Mouse (Mus musculus): ENCODE data around the gene Rab3d. TPM values are rescaled to one million over a fixed set of nuclear protein-coding genes. Genes with fewer than 3 reads are reported as not detected.
A peak's percentile ranks its signal among the peaks of the same experiment; 100 is the strongest.

Gene Rab3d
- polyA plus RNA-seq, 1 experiment from 2014 or later, result 16.6 TPM

DNA sequence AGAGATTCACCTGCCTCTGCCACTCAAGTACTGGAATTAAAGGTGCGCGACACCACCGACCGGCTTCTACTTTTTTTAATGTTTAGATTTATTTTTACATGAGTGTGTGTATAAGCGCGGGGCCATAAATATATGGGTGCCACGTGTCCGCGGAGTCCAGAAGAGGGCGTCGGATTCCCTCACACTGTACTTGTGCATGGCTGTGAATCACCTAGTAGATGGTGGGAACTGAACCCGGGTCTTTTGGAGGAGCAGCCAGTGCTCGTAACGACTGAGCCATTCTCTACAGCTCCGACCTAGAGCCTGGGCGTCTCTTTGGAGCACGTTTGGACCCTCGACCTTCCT is 37.2 kb upstream of the Rab3d start:
- Histone ChIP-seq H3K9ac (peak overlapping the region; percentile 82), H3K4me2 (peak overlapping the region; percentile 71), H3K36me3 (peaks cover 7% of the 10 kb centered on the region; the same call in 1 of the 2 replicates), H3K4me3 (peak overlapping the region; percentile 72), H3K27me3 (peaks cover 14% of the 10 kb centered on the region), H3K4me1 (peaks cover 6% of the 10 kb centered on the region), H3K27ac (peak overlapping the region; percentile 91), H3K9me3 (no peaks in the 10 kb centered on the region)
- no peak; the same call in 1 of the 2 replicates for ATAC-seq (ENCODE audit: insufficient number of reproducible peaks, insufficient read depth, low FRiP score, low TSS enrichment, low read depth)
- 2% methylated on average over 18 of the region's 18 CpGs for WGBS

DNA sequence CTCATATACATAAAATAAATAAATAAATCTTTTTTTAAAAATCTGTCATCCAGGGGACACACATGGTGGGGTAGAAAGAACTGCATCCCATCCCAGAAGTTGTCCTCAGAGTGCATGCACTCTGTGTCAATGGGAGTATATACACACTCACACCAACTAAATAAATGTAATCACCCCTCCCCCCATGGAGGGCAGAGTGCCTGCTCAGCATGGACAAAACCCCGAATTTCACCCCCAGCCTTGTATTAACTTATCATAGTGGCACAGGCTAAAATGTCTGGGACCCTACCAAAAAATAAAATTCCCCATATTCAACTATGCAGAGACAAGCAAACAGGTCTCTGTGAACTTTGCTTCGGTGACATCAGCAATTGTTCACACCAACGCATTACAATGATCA is 36.6 kb upstream of the Rab3d start:
- peak overlapping the region; percentile 71; the same call in 1 of the 2 replicates for H3K4me2 ChIP-seq
- H3K9me3 ChIP-seq, result no peaks in the 10 kb centered on the region

DNA sequence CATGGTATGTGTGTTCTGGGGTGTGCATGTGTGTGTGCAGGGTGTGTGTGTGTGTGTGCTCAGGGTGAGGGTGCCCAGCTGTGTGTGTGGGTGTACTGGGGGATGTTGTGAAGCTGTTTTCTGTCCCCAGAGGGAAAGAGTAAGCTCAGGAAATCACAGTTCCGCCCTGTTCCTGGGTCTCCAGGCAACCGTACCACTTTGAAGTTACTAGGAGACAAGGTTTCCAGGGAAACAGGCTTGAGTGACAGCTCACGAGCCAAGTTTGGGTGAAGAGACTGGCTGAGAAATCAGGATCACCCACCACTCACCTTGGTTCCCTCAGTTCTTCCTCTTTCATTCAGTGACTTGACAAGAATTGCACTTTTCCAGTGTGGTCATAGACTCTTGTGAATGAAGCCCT is 35.6 kb upstream of the Rab3d start:
- Histone ChIP-seq H3K27ac (no peak overlapping the region), H3K9ac (no peak overlapping the region), H3K27me3 (peaks cover 3% of the 10 kb centered on the region), H3K4me1 (peaks cover 6% of the 10 kb centered on the region), H3K36me3 (peaks cover 7% of the 10 kb centered on the region; the same call in 1 of the 2 replicates), H3K4me2 (no peak overlapping the region), H3K4me3 (no peak overlapping the region), H3K9me3 (no peaks in the 10 kb centered on the region)
- ATAC-seq (ENCODE audit: insufficient number of reproducible peaks, insufficient read depth, low FRiP score, low TSS enrichment, low read depth), result no peak
- WGBS, result 13% methylated on average over 3 of the region's 3 CpGs

More for the DNA sequence above, 36.6 kb upstream of the Rab3d start:
- Histone ChIP-seq H3K36me3 (peaks cover 7% of the 10 kb centered on the region; the same call in 1 of the 2 replicates), H3K9ac (no peak overlapping the region), H3K27ac (no peak overlapping the region), H3K27me3 (peaks cover 9% of the 10 kb centered on the region), H3K4me1 (peaks cover 6% of the 10 kb centered on the region), H3K4me3 (no peak overlapping the region)
- no peak for ATAC-seq (ENCODE audit: insufficient number of reproducible peaks, insufficient read depth, low FRiP score, low TSS enrichment, low read depth)
- WGBS, result 80% methylated on average over 3 of the region's 3 CpGs

DNA sequence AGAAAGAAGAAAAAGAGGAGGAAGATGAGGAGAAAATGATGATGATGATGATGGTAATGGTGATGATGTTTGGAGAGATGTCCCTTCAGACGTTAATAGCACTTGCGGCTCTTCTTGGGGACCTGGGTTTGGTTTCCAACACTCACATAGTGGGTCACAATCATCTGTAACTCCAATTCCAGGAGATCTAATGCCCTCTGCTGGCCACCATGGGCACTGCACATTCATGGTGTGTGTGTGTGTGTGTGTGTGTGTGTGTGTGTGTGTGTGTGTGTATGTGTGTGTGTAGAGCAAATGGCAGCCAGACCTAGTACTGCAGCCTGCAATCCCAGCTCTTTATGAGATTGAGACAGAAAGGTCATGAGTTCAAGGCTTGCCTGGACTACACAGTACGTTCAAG is 34.0 kb upstream of the Rab3d start:
- no peak for ATAC-seq (ENCODE audit: insufficient number of reproducible peaks, insufficient read depth, low FRiP score, low TSS enrichment, low read depth)

DNA sequence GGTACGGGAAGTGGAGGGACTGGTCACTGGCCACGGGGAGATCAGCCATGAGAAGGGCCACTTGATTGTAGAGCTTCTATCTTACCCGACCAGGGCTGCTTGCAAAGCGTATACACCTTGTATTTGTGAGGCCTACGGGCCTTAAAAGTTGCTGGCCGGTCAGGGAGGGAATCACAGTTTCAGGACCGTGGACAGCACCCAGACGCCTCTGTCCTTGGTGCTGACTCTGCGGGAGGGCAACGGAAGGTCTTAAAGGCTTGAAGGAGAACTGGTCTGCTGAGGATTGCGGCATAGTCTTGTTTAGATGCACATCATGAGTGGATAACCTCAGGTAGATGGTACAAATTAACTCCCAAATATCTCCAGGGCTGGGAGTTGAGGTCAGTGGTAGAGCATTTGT is 32.3 kb upstream of the Rab3d start:
- 13% methylated on average over 11 of the region's 11 CpGs for WGBS
- H3K9me3 ChIP-seq, result no peaks in the 10 kb centered on the region
- H3K27ac ChIP-seq, result no peak overlapping the region
- H3K4me3 ChIP-seq, result no peak overlapping the region
- no peak overlapping the region for H3K4me2 ChIP-seq
- H3K36me3 ChIP-seq, result no peaks in the 10 kb centered on the region
- H3K4me1 ChIP-seq, result peaks cover 3% of the 10 kb centered on the region; the same call in 1 of the 2 replicates
- H3K27me3 ChIP-seq, result peaks cover 31% of the 10 kb centered on the region
- ATAC-seq (ENCODE audit: insufficient number of reproducible peaks, insufficient read depth, low FRiP score, low TSS enrichment, low read depth), result no peak
- no peak overlapping the region for H3K9ac ChIP-seq

More for the DNA sequence above, 34.0 kb upstream of the Rab3d start:
- H3K4me2 ChIP-seq, result no peak overlapping the region
- no peak overlapping the region for H3K27ac ChIP-seq
- H3K36me3 ChIP-seq, result no peaks in the 10 kb centered on the region
- H3K9ac ChIP-seq, result no peak overlapping the region
- H3K4me3 ChIP-seq, result no peak overlapping the region
- H3K9me3 ChIP-seq, result no peaks in the 10 kb centered on the region
- peaks cover 19% of the 10 kb centered on the region for H3K27me3 ChIP-seq
- H3K4me1 ChIP-seq, result peaks cover 9% of the 10 kb centered on the region
- 73% methylated on average over 3 of the region's 3 CpGs for WGBS

DNA sequence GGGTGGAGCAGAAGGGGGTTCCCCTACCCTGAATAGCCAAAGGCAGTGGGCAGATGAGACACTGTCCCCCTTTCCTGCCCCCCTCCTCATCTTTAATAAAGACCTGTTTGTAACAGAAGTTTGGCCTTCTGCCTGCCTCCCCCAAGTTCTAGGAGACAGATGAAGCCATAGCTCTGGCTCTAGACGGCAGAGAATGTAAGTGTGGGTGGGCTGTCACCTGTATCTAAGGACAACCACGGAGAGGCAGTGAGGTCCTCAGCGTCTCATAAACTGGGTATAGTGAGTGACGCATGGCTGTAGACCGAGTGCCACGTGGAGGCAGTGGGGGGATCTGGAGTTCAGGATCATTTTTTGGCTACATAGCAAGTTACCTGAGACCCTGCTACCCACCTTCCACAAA is 30.8 kb upstream of the Rab3d start:
- Histone ChIP-seq H3K36me3 (no peaks in the 10 kb centered on the region), H3K27me3 (peaks cover 33% of the 10 kb centered on the region), H3K4me3 (no peak overlapping the region), H3K4me1 (peaks cover 3% of the 10 kb centered on the region; the same call in 1 of the 2 replicates), H3K27ac (no peak overlapping the region), H3K9me3 (no peaks in the 10 kb centered on the region), H3K9ac (no peak overlapping the region), H3K4me2 (no peak overlapping the region)
- no peak for ATAC-seq (ENCODE audit: insufficient number of reproducible peaks, insufficient read depth, low FRiP score, low TSS enrichment, low read depth)
- WGBS, result 70% methylated on average over 6 of the region's 6 CpGs

- no peaks in the 10 kb centered on the region for H3K9me3 ChIP-seq
- WGBS, result 64% methylated on average over 8 of the region's 8 CpGs
- H3K27me3 ChIP-seq, result peaks cover 36% of the 10 kb centered on the region
- no peak overlapping the region for H3K4me3 ChIP-seq
- H3K4me1 ChIP-seq, result peaks cover 3% of the 10 kb centered on the region; the same call in 1 of the 2 replicates
- ATAC-seq (ENCODE audit: insufficient number of reproducible peaks, insufficient read depth, low FRiP score, low TSS enrichment, low read depth), result no peak
- no peak overlapping the region for H3K4me2 ChIP-seq
- H3K9ac ChIP-seq, result no peak overlapping the region
- H3K36me3 ChIP-seq, result no peaks in the 10 kb centered on the region
- H3K27ac ChIP-seq, result no peak overlapping the region
These were observed 30.2 kb upstream of the Rab3d start for GRCm38 (mm10) chr9:21948146-21948545.

- Histone ChIP-seq H3K27ac (no peak overlapping the region), H3K4me2 (peak overlapping the region; percentile 14; the same call in 1 of the 2 replicates), H3K27me3 (peaks cover 36% of the 10 kb centered on the region), H3K4me1 (peaks cover 3% of the 10 kb centered on the region; the same call in 1 of the 2 replicates), H3K36me3 (no peaks in the 10 kb centered on the region), H3K9ac (no peak overlapping the region), H3K9me3 (no peaks in the 10 kb centered on the region), H3K4me3 (no peak overlapping the region)
- no peak for ATAC-seq (ENCODE audit: insufficient number of reproducible peaks, insufficient read depth, low FRiP score, low TSS enrichment, low read depth)
- WGBS, result 7% methylated on average over 28 of the region's 28 CpGs
These were observed 29.6 kb upstream of the Rab3d start for GRCm38 (mm10) chr9:21947540-21948130.

- H3K4me1 ChIP-seq, result peaks cover 3% of the 10 kb centered on the region; the same call in 1 of the 2 replicates
- 25% methylated on average over 23 of the region's 23 CpGs for WGBS
- H3K9ac ChIP-seq, result no peak overlapping the region
- peaks cover 9% of the 10 kb centered on the region for H3K36me3 ChIP-seq
- ATAC-seq (ENCODE audit: insufficient number of reproducible peaks, insufficient read depth, low FRiP score, low TSS enrichment, low read depth), result no peak
- no peak overlapping the region for H3K27ac ChIP-seq
- H3K9me3 ChIP-seq, result no peaks in the 10 kb centered on the region
- no peak overlapping the region; the same call in 1 of the 2 replicates for H3K4me2 ChIP-seq
- no peak overlapping the region for H3K4me3 ChIP-seq
- peaks cover 36% of the 10 kb centered on the region for H3K27me3 ChIP-seq
These were observed 26.3 kb upstream of the Rab3d start for GRCm38 (mm10) chr9:21944267-21944666.

GRCm38 (mm10) chr9:21943638-21944037 is 25.6 kb upstream of the Rab3d start:
- H3K4me3 ChIP-seq, result no peak overlapping the region
- no peak overlapping the region for H3K27ac ChIP-seq
- no peak overlapping the region for H3K4me2 ChIP-seq
- peaks cover 11% of the 10 kb centered on the region for H3K36me3 ChIP-seq
- ATAC-seq (ENCODE audit: insufficient number of reproducible peaks, insufficient read depth, low FRiP score, low TSS enrichment, low read depth), result no peak
- peaks cover 3% of the 10 kb centered on the region; the same call in 1 of the 2 replicates for H3K4me1 ChIP-seq
- H3K9me3 ChIP-seq, result no peaks in the 10 kb centered on the region
- H3K9ac ChIP-seq, result no peak overlapping the region
- 59% methylated on average over 12 of the region's 12 CpGs for WGBS
- H3K27me3 ChIP-seq, result peaks cover 33% of the 10 kb centered on the region

GRCm38 (mm10) chr9:21943046-21943445 is 25.1 kb upstream of the Rab3d start:
- Histone ChIP-seq H3K4me3 (no peak overlapping the region), H3K27ac (no peak overlapping the region), H3K27me3 (peaks cover 27% of the 10 kb centered on the region), H3K4me2 (no peak overlapping the region), H3K4me1 (peaks cover 3% of the 10 kb centered on the region; the same call in 1 of the 2 replicates), H3K9me3 (no peaks in the 10 kb centered on the region), H3K36me3 (peaks cover 11% of the 10 kb centered on the region), H3K9ac (no peak overlapping the region)
- 70% methylated on average over 11 of the region's 12 CpGs for WGBS
- no peak for ATAC-seq (ENCODE audit: insufficient number of reproducible peaks, insufficient read depth, low FRiP score, low TSS enrichment, low read depth)

DNA sequence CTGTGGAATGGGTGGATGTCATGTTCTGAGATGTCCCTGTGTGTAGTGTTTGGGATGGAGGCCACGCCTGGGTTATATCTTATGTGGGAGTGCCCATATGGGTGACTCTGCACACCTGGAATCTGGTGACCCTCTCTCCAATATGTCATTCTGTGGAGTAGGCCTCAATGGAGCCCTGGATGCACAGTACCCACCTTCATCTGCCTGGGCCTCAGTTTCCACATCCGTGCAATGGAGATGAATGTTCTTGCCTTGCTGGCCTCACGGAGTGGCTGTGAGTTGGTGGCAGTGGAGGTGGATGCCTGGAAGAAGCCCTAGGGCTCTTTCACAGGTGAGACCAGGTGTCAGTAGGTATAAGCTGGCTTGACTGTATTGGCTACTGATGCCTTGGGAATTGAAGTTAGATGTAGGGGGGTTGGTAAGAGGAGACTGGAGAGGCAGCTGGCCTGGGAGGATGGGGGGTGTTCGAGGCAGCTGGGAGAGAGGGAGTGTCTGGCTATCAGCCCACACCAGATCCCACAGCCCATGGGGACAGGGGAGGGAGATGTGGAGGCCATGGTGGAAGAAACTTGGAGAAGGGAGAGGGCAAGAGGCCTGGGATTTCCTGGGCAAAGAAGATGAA is 20.4 kb upstream of the Rab3d start:
- Histone ChIP-seq H3K9ac (0 out of 2 replicates have a peak overlapping the region, but pooled peaks have one; percentile 11), H3K4me3 (no peak overlapping the region)

More for the DNA sequence above, 20.4 kb upstream of the Rab3d start:
- ATAC-seq (ENCODE audit: insufficient number of reproducible peaks, insufficient read depth, low FRiP score, low TSS enrichment, low read depth), result no peak
- Histone ChIP-seq H3K27me3 (peaks cover under 1% of the 10 kb centered on the region), H3K36me3 (peaks cover 11% of the 10 kb centered on the region), H3K27ac (no peak overlapping the region), H3K9me3 (no peaks in the 10 kb centered on the region), H3K4me2 (no peak overlapping the region), H3K4me1 (peaks cover 13% of the 10 kb centered on the region)
- WGBS, result 79% methylated on average over 4 of the region's 4 CpGs

Data from embryonic facial prominence, embryonic 13.5 days (tissue).